Mouse (Mus musculus) forebrain, embryonic 16.5 days (tissue): ENCODE data around the gene Emid1. TPM values are rescaled to one million over a fixed set of nuclear protein-coding genes. Genes with fewer than 3 reads are reported as not detected.

Experiments
- ATAC-seq: fragments of 200-750 bp; cut with Nextera tagmentation; 2 replicates; pipeline ENCODE4 v1.8.0; 2017; ENCODE audit warnings: mild to moderate bottlenecking, moderate library complexity
- H3K27ac ChIP-seq: fragments of 300-500 bp; sonication (generic); 2 replicates; pipeline ENCODE4 v1.5.1; 2014; ENCODE audit warnings: low read length, control low read depth
- H3K27me3 ChIP-seq: fragments of 300-500 bp; sonication (generic); replicated peaks from 2 replicates; pipeline ENCODE4 v1.6.1; 2014; ENCODE audit warnings: low read length; ENCODE audit not compliant: control insufficient read depth, insufficient read depth
- H3K36me3 ChIP-seq: fragments of 300-500 bp; sonication (generic); 2 replicates; pipeline ENCODE4 v1.6.1; 2014; ENCODE audit not compliant: control insufficient read depth, insufficient read depth
- H3K4me1 ChIP-seq: fragments of 300-500 bp; sonication (generic); replicated peaks from 2 replicates; pipeline ENCODE4 v1.6.1; 2014; ENCODE audit warnings: low read length; ENCODE audit not compliant: control insufficient read depth, insufficient read depth
- H3K4me2 ChIP-seq: fragments of 300-500 bp; sonication (generic); 2 replicates; pipeline ENCODE4 v1.6.1; 2014; ENCODE audit warnings: mild to moderate bottlenecking, low read length, control low read depth
- H3K4me3 ChIP-seq: fragments of 300-500 bp; sonication (generic); replicated peaks from 2 replicates; pipeline ENCODE4 v1.5.1; 2014; ENCODE audit warnings: mild to moderate bottlenecking, low read length, control low read depth
- H3K9ac ChIP-seq: fragments of 300-500 bp; sonication (generic); replicated peaks from 2 replicates; pipeline ENCODE4 v1.6.1; 2014; ENCODE audit warnings: low read depth, low read length, control low read depth
- H3K9me3 ChIP-seq: fragments of 300-500 bp; sonication (generic); 2 replicates; pipeline ENCODE4 v1.6.1; 2016; ENCODE audit warnings: low read length; ENCODE audit not compliant: control insufficient read depth
- WGBS: fragments of 180-500 bp; shearing (Covaris S2); extraction: QIAGEN DNeasy Blood & Tissue Kit; methylation state at CpG from one replicate; pipeline ENCODE4 v1.1.7; 2014; 5-methylcytosine and 5-hydroxymethylcytosine counted together
- polyA plus RNA-seq: library from polyadenylated mRNA; unstranded; fragments of >200 nt; fragmentation: Nextera tagmentation; extraction: Ambion mirVana; gene quantifications from 2 replicates; pipeline ENCODE4 v1.2.1, GENCODE M21; 2015

Emid1 gene
- polyA plus RNA-seq, 1 experiment from 2014 or later, result 27.3 TPM

DNA sequence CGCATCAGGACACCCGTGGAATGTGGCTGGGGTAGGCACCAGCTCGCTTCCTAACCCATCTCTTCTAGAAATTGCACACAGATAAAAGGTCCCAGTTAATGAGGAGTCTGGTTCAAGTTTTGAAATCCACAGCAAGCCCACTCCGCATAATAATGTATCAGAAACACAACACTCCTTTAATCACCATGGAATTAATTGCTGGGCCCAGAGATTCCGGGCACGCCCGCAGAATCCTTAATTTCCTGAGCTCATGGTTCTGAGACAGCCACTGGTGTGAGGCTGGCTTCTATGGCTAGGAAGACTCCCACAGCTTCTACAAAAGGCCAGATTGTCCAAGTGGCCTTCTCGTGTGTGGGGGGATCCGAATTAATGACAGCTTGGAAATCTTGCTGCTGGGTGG is 15.3 kb upstream of the Emid1 start:
- Histone ChIP-seq H3K4me1 (peaks cover 39% of the 10 kb centered on the region), H3K9ac (no peak overlapping the region), H3K27me3 (no peaks in the 10 kb centered on the region), H3K4me2 (no peak overlapping the region), H3K36me3 (no peaks in the 10 kb centered on the region), H3K9me3 (no peaks in the 10 kb centered on the region), H3K4me3 (no peak overlapping the region), H3K27ac (peak overlapping the region; percentile 60)
- 14% methylated on average over 9 of the region's 9 CpGs for WGBS
- peak; percentile 72 for ATAC-seq

DNA sequence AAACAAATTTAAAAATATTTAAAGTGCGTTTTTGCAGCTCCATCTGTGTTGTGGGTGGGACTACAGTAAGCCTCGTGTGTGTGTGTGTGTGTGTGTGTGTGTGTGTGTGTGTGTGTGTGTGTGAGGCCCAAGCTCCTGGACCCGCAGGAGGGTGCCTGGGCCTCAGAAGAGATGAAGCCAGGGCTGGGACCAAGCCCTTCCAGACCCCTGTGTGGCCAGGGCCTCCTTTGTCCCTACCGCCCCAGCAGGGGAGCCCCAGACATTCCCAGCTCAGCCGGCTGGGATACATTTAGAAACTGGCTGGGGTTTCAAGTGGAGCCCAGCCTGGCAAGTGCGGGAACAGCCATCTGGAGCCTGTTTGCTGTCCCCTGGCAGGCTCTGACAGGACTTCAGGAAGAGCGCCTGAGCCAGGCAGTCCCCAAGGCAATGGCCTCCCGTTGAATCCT is 13.4 kb upstream of the Emid1 start:
- 11% methylated on average over 8 of the region's 8 CpGs for WGBS
- H3K27me3 ChIP-seq, result no peaks in the 10 kb centered on the region
- no peak overlapping the region for H3K9ac ChIP-seq
- H3K9me3 ChIP-seq, result no peaks in the 10 kb centered on the region
- H3K27ac ChIP-seq, result peak overlapping the region; percentile 90
- no peaks in the 10 kb centered on the region for H3K36me3 ChIP-seq
- H3K4me1 ChIP-seq, result peaks cover 39% of the 10 kb centered on the region
- ATAC-seq, result peak; percentile 89
- no peak overlapping the region for H3K4me2 ChIP-seq
- H3K4me3 ChIP-seq, result no peak overlapping the region

DNA sequence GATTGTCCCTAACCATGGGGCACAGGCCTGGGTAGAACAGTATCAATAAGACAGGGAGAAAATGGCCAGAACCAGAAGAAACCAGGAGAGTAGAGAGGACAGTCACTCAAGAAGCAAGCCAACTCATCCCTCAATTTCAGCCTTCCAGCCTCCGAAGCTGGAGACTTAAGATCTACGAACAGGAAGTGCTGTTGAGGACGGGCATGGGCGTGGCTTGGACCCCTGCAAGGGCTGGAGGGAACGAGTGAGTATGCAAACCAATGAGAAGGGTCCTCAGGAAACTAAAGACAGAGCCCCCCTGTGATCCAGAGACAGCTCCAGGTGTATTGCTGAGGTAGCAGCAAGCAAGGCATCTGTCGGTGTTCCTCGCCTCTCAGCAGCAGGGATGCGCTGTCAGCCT is 12.3 kb upstream of the Emid1 start:
- H3K4me1 ChIP-seq, result peaks cover 39% of the 10 kb centered on the region
- H3K9ac ChIP-seq, result no peak overlapping the region
- 23% methylated on average over 8 of the region's 8 CpGs for WGBS
- no peak overlapping the region for H3K4me3 ChIP-seq
- H3K27me3 ChIP-seq, result no peaks in the 10 kb centered on the region
- no peak for ATAC-seq
- H3K27ac ChIP-seq, result peak overlapping the region; percentile 27; the same call in 1 of the 2 replicates
- H3K9me3 ChIP-seq, result no peaks in the 10 kb centered on the region
- H3K36me3 ChIP-seq, result no peaks in the 10 kb centered on the region
- H3K4me2 ChIP-seq, result no peak overlapping the region

DNA sequence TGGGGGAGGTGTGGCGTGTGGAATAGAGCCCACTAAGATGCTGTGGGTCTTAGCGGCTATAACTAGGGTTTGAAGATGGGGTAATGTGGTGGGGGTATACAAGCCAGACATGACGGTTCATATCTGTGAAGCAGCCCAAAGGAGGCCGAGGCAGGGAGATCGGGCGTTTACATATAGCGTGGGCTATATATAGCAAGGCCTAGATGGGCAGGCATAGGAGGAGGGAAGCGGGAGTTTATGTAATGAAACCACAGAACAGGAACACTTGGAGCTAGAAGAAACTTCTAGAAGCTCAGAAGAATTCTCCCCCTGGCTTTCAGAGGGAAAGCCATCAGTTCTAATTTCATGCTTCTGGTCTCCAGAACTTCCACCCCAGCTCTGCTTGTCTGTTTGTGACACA is 11.4 kb upstream of the Emid1 start:
- Histone ChIP-seq H3K36me3 (no peaks in the 10 kb centered on the region), H3K27ac (no peak overlapping the region), H3K9me3 (no peaks in the 10 kb centered on the region), H3K4me2 (no peak overlapping the region), H3K9ac (no peak overlapping the region), H3K4me3 (no peak overlapping the region), H3K4me1 (peaks cover 39% of the 10 kb centered on the region), H3K27me3 (no peaks in the 10 kb centered on the region)
- no peak for ATAC-seq
- 95% methylated on average over 8 of the region's 8 CpGs for WGBS

DNA sequence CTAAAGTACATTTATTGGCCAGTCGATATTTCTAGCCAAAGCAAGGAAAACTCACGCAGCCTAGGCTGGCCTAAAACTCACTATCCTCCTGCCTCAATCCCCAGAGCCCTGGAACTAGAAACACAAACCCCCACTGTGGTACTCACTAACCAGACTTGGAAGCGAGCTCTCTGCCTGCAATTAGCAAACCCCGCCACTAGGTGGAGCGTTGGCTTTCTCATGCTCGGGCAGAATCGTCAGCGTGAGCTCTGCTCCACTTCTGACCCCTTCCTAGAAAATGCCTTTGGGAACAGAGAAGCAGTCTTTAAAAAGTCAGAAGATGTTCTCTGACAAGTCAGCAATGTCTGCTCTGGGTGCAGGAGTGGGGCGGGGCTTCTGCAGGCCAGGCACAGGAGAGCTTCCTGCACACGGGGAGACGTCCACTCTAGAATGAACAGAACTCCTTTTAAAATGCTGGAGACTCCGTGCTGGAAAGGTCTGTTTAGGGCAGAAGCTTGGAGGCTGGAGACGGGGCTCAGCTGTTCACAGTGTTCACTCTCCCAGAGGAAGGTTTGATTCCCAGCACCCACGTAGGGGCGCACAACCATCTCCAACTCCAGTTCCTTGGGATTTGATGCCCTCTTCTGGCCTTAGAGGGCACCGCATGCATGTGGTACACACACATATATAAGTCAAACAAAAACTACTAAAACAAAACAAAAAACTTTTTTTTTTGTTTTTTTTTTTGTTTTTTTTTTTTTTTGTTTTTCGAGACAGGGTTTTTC is 8.8 kb upstream of the Emid1 start:
- WGBS, result 74% methylated on average over 17 of the region's 17 CpGs
- Histone ChIP-seq H3K9me3 (no peaks in the 10 kb centered on the region), H3K9ac (no peak overlapping the region), H3K27ac (no peak overlapping the region), H3K36me3 (no peaks in the 10 kb centered on the region), H3K4me1 (peaks cover 19% of the 10 kb centered on the region), H3K27me3 (no peaks in the 10 kb centered on the region), H3K4me3 (no peak overlapping the region), H3K4me2 (no peak overlapping the region)
- ATAC-seq, result no peak

DNA sequence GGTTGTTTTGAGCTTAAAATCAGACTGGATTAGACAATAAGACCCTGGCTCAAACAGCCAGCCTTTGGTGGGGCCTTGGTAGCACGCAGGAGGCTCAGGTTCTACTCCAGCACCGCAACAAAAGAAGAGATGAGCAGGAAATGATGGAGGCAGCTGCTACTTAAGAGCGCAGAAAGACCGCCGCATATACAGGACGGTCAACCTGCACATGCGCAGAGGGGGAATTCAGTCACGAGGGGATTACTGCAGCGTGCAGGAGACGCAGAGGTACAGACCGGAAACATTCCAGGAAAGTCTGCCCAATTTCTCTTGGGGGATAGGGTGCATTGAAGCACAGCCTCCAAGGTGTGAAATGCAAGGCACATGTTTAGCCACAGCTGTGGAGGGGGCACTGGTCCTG is 6.0 kb upstream of the Emid1 start:
- H3K9ac ChIP-seq, result no peak overlapping the region
- H3K4me2 ChIP-seq, result no peak overlapping the region
- H3K4me3 ChIP-seq, result no peak overlapping the region
- no peak for ATAC-seq
- H3K27ac ChIP-seq, result no peak overlapping the region
- no peaks in the 10 kb centered on the region for H3K27me3 ChIP-seq
- no peaks in the 10 kb centered on the region for H3K9me3 ChIP-seq
- H3K36me3 ChIP-seq, result no peaks in the 10 kb centered on the region
- 88% methylated on average over 11 of the region's 11 CpGs for WGBS
- H3K4me1 ChIP-seq, result peaks cover 6% of the 10 kb centered on the region

DNA sequence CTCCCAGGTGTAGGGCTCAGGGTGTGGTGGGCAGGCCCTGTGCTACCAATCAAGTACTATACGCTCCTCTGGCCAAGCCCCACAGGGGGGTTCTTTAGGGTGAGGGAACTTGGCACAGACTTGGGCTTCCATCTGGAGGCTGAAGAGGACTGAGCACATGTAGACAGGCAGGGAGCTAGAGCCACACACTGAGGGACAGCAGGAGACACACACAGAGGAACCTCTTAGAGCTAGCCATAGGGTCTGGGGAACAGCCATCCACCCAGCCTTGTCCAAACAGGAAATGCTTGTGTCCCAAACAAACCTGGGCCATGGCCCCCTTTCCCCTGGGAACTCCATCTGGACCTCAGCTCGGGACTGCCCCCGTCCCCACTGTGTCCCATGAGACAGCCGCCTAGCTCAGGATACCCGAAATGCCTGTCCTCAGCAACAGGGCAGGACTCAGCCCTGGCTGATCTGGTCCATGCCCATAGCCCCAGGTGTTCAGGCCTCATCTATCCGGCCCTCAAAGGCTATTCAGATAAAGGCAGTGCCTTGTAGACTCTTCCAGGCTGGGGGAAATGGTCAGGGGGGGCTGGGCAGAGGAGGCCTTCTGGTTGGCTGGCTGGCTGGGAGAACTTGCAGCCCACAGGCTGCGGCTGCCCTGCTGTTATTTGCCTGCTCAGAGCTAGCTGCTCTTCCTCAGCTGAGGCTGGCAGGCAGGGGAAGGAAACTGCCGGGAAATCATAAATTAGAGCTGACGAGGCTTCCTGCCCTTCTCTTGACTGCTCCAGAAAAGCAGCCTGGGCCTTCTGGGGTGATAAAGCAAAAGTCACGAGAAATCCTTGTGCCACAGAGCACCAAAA is 3.1 kb upstream of the Emid1 start:
- Histone ChIP-seq H3K27me3 (no peaks in the 10 kb centered on the region), H3K27ac (no peak overlapping the region), H3K4me3 (no peak overlapping the region), H3K9me3 (no peaks in the 10 kb centered on the region), H3K4me2 (no peak overlapping the region), H3K9ac (no peak overlapping the region), H3K36me3 (no peaks in the 10 kb centered on the region), H3K4me1 (peaks cover 10% of the 10 kb centered on the region)
- 57% methylated on average over 10 of the region's 10 CpGs for WGBS
- peak; percentile 16; the same call in 1 of the 2 replicates for ATAC-seq

DNA sequence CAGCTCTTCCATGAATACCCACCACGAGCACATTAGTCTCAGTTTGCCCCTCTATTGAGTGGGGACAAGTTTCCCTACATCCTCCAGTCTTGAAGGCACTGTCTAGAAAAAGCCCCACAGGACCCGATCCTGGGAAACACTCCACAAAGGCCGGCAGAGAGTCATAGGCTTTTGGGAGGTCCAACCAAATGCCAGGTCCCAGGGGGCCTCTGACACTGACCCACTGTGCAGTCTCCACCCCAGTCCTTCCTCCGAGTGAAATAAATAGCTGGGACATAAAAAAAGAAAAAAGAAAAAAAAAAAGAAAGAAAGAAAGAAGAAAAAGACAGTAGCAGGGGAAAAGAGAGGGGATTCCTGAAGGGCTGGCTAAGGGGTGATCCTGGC is 818 bp downstream of the Emid1 start:
- WGBS, result 11% methylated on average over 4 of the region's 4 CpGs
- H3K27ac ChIP-seq, result no peak overlapping the region
- no peak for ATAC-seq
- peak overlapping the region; percentile 91 for H3K4me2 ChIP-seq
- H3K4me1 ChIP-seq, result peaks cover 19% of the 10 kb centered on the region
- H3K36me3 ChIP-seq, result no peaks in the 10 kb centered on the region
- H3K9me3 ChIP-seq, result no peaks in the 10 kb centered on the region
- no peaks in the 10 kb centered on the region for H3K27me3 ChIP-seq
- peak overlapping the region; percentile 59 for H3K4me3 ChIP-seq
- no peak overlapping the region for H3K9ac ChIP-seq

DNA sequence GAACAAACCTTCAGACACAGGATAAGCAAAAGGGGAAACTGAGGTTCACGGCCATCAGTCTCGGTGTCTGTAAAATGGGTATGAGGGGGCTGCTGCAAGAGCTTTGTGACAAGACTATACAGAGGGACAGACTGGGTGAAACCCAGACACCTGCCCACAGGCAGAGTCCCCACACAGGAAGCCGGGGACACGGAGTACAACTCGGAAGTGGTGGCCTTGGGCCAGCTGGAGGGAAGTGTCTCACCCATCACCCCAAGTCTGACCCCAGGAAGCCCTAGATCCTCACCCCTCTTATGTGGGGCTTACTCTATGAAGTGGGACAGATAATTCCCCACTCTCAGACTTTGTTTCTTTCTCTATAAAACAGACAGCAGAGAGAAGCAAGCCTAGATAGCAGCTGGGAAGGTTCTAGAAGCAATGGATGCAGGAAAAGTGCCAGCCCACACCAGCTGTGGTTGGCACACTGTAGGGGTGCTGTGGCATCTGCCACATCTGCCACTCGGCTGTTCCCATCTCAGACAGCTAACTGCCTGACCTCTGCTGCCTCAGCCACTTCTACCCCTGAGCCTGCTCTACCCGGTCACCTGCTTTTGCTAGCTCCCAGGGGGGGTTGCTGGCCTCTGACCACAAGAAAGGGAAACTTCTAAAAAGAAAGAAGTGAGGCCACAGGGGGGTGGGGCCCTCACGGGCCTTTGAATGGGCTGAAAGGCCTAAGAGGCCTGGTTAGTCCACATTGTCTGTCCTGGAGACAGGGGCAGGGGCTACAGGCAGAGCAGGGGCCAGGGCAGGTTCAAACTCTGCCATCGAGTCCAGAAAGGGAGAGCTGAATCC is 1.4 kb downstream of the Emid1 start:
- H3K4me3 ChIP-seq, result no peak overlapping the region
- H3K9ac ChIP-seq, result no peak overlapping the region
- no peak for ATAC-seq
- no peaks in the 10 kb centered on the region for H3K27me3 ChIP-seq
- WGBS, result 50% methylated on average over 9 of the region's 9 CpGs
- no peaks in the 10 kb centered on the region for H3K36me3 ChIP-seq
- no peak overlapping the region for H3K27ac ChIP-seq
- no peak overlapping the region for H3K4me2 ChIP-seq
- peaks cover 19% of the 10 kb centered on the region for H3K4me1 ChIP-seq
- no peaks in the 10 kb centered on the region for H3K9me3 ChIP-seq
